Mouse (Mus musculus) brain, embryonic 14.5 days (tissue): ENCODE data around the gene Cckar.

Experiments
- CTCF ChIP-seq: fragments of 200-500 bp; IDR thresholded peaks from 2 replicates; pipeline ENCODE4 v1.5.1; 2012; ENCODE audit warnings: inconsistent platforms, mild to moderate bottlenecking, moderate library complexity, borderline replicate concordance; ENCODE audit not compliant: insufficient read depth, insufficient read length; ENCODE audit errors: extremely low read depth
- POLR2A ChIP-seq: fragments of 200-500 bp; IDR thresholded peaks from 2 replicates; pipeline ENCODE4 v1.6.1; 2012; ENCODE audit warnings: mild to moderate bottlenecking, inconsistent platforms, borderline replicate concordance; ENCODE audit not compliant: poor library complexity, insufficient read depth, insufficient read length, severe bottlenecking; ENCODE audit errors: extremely low read depth

GRCm38 (mm10) chr5:53711277-53711676 lies 3.8 kb upstream of the Cckar start:
- TF ChIP-seq POLR2A: no peak
- no peak for TF ChIP-seq CTCF
